Mouse (Mus musculus): Measurements from ENCODE around the gene Trp53tg5.

DNA sequence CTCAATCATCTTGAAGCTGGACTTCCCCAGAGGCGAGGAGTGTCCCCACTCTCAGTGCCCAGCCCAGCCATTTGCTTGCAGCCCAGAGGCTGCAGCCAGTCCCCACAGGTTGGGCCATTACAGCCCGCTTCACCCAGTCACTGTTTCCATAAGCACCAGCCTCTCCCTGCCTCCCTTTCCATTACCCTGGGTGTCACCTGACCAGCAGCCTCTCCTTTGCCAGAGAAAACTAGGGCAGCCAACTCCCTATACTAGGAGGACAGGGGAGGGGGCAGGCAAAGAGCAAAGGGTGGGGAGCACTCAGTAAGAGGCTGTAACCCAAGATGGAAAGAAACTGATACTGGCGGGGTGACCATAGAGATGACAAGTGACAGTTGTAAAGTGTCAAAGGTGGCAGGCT is 36.6 kb downstream of the Trp53tg5 start:
- TF ChIP-seq CTCF (IDR thresholded peaks at IDR 0.05; ENCODE audit: low read depth, low read length) (no peak), POLR2A (IDR thresholded peaks at IDR 0.05; ENCODE audit: extremely low read depth, insufficient read depth, low read length) (no peak)

All from liver, adult 2 months (tissue).